Mouse (Mus musculus) megakaryocyte, embryonic 14.5 days (primary cell): ENCODE results near the gene Slc25a5.

ENCODE experiments used
- FLI1 ChIP-seq: IDR thresholded peaks from 2 replicates; pipeline ENCODE4 v1.6.1; 2012; ENCODE audit warnings: low read length, inconsistent platforms, mixed read lengths
- GATA1 ChIP-seq: IDR thresholded peaks from 3 replicates; pipeline ENCODE4 v1.6.1; 2012; ENCODE audit warnings: mixed read lengths, low read length, inconsistent platforms, borderline replicate concordance

- TF ChIP-seq GATA1 (no peak), FLI1 (no peak)
These were observed 21.5 kb downstream of the Slc25a5 start for GRCm38 (mm10) chrX:36816953-36817441.
